Mouse (Mus musculus) gastrocnemius, postnatal 14 days (tissue): Measurements from ENCODE around the gene Syt8. TPM values are rescaled to one million over a fixed set of nuclear protein-coding genes. Genes with fewer than 3 reads are reported as not detected.
A peak's percentile ranks its signal among the peaks of the same experiment; 100 is the strongest.

Source experiments
- DNase-seq: peaks from one replicate; pipeline ENCODE4 v3.0.0; 2021; ENCODE audit warnings: mixed read lengths
- intact Hi-C: fragments of 180-260 bp; cut with DNase I; formaldehyde crosslinking; loops from one replicate; pipeline ENCODE4 v1.15.1; 2025; ENCODE audit warnings: low total_unique reads
- long read RNA-seq, 2 experiments: library from polyadenylated mRNA; stranded (forward); transcript quantifications; one replicate each; pipeline ENCODE4 v2.0.0; 2021
- total RNA-seq, 2 experiments: library from RNA; stranded (reverse); gene quantifications; 2 replicates each; pipeline ENCODE4 v1.2.3; 2021

Gene Syt8
- not detected for total RNA-seq
- long read RNA-seq, experiment 1 = 0 reads
- long read RNA-seq, experiment 2 = 0 reads

DNA sequence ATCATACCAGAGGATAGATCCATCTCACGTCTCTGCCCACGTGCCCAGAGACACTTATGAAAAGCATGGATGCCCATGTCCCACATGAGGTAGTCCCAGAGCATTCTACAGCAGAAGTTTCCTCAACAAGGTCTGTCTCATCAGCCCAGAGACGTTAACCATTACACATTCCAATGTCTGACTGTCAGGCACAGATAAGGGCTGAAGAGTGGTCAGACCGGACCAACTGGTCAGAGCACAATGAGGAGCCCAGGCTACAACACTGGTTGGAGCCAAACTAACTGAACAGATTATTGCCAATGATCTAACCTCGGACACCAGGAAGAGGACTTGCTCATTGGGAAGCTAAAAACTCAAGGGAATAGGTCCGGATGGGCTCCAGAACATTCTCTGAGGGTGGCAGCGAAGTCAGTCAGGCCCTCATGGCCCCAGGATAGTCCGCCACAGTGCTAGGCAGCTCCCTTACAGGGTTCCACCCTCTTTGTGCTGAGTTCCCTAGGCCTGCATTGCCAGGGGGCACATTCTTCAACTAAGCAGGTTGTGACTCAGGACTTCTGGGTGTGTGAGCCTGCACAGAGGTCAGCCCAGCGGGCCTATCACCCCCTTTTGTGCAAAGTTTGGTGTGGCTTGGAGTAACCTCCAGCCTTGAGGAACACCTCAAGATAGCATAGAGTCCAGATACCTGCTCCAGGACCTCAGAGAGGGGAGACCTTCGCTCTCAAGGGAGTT, at the start of gene Syt8:
Syt8 (plus strand) TSS at position 714 of the 729 bp plus-strand sequence.
- intact Hi-C loops = loop anchor here (10.0 kb wide), 1 partner anchor 150 kb away; no protein-coding TSS in a partner anchor
- no peak for DNase-seq

DNA sequence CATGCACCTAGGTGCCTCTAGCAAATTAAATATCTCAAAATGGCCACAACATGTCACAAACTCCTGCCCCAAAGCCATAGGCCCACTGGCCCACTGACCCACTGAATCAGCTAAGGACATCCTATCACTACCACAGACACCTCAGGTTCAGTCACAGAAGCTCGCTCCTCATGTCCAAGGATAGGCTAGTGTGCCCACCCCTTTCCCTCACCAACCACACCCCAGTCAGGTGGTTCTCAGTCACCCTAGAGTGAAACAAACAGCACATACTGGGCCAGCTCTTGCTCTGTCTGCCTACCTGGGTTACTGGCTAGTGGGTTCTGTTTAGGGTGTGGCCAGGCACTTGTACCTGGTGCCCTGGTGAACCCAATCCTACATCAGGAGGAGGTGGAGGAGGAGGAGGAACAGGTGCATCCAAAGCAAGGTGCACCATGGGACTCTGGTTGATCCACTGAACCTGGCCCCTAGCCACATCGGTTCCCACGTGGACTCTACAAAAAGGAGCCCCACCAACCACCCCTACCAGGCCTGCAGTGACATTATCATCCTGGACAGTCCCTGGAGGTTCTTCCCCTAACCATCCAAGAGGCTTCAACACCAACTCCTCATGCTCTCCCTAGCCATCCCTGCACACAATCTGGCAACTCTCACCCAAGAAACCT, 48.8 kb upstream of the Syt8 start:
- intact Hi-C loops = no loop called here
- no peak for DNase-seq

DNA sequence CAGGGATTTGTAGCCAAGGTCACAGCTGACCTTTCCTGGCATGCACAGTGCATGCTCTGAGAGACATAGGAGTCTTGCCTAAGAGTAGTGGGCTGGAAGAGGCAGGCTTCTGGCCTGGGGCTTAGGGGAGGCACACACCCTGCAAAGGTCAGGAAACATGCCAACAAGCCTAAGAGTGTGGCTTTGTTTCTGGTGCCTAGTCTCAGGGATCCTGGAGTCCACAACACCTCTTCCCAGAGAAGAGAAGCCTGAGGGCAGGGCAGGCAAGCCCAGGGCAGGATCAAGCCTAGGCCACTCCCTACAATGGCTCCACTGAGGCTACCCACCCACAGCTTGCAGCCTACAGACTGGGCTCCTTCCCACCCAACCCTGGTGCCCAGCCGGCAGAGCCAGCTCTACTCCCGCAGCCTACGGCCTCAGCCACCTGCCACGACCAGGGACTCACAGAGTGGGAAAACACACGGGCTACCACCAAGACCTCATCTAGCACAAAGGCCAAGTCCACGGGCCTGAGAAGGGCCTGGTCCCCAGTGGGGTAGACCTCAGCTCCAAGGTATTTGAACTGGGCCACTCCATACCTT, 47.9 kb upstream of the Syt8 start:
- DNase-seq = no peak

DNA sequence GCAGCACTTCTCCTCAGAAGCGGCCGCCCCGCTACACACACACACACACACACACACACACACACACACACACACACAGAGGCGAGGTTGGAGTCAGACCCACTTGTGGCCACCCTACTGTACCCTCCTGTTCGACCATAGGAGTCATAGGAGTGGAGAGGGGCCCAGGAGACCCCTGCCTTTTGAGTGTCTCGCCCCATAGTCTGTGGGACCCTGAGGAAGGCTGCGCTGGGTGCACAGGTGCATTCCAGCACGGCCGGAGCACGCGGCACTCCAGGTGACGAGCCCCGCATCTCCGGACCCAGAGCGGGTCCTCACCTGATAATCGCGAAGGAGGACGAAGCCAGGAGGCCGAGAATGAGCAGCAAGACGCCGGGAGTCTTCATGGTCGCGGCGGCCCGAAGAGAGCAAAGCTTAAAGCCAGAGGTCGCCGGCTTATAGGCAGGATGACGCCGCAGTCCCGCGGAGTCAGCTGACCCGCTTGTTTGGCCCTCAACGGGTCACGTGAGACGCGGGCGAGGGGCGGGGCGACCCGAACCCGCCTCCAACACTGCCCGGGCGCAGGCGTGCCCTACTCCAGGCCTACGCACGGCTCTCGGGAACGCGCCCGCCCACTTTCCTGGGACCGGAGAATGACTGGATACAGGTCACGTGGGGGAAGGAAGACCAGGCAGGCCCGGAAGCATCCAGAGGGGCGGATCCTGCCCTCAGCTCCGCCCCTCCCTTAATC, 47.1 kb upstream of the Syt8 start, which contains the start of gene Ctsd:
Ctsd (minus strand) TSS at position 620 of the 730 bp plus-strand sequence.
- DNase-seq = peak; percentile 98
- intact Hi-C loops = no loop called here

More for the DNA sequence above, 47.9 kb upstream of the Syt8 start:
- intact Hi-C loops = no loop called here

DNA sequence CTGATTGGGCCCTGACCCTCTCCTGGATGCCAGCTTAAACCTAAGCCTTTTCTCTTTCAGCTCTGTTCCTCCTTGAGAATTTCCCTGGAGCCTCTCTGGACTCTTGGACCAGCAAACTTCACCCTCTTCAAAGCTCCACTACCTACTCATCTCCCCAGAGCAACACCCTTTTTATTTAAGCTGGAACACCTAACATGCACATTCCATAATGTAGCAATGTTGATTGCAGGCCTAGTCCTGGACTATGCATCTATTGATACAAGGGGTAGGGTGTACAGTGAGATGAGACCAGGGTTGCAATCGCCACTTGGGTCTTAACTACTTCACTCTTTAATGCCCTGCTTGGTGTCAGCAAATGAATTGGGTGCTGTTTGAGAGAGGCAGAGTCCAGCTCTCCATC, 46.5 kb upstream of the Syt8 start:
- no peak for DNase-seq
- intact Hi-C loops = no loop called here

DNA sequence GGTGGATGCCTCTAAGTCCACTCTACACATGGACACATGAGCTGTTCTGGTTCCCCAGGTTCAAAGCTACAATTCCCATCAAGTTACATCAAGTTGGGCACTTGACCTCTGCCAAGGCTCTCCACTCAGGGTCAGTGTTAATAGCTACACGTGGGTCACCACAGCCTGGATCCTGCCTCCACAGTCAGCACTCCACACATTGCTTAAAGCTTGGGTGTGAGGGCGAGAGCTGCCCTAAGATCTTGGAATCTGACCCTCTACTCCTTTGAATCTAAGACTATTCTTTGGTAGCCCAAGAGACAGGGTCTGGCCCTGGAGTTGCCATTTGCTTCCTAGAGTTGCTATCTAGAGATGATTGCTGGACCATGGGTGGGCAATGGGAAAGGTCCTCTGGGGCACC, 45.9 kb upstream of the Syt8 start:
- intact Hi-C loops = no loop called here
- no peak for DNase-seq

DNA sequence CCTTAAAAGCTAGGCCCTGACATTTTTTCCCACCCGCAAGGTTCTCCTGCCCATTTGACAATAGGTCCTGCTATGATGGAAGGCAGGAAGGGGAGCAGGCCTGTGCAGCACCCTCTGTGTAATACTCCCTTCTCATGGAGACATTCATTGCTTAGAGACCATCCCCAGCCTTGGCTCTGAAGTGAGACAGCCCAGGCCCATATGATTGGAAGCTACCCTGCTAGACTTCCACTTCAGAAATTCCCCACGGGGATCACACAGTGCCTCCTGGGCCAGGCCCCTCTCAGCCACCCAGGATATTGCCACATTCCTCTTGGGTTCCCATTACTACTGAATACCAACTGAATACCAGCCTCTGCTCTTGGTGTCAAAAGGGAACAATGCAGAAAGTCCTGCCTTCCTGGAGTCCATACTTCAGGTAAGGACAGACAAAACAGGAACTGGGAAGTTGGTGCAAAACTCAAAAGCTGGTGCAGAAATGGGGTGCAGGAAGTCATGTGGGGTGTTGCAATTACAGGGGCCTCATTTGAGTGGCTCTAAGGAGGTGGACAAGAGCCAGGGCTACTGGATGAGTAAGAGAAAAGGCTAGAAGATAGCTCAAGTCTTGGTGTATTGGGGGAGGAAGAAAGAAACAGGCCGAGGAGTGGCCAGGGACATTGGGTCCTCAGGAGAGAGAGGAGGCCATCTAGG, 44.5 kb upstream of the Syt8 start:
- intact Hi-C loops = loop anchor here (5.0 kb wide), 1 partner anchor 37 kb away; no protein-coding TSS in a partner anchor
- no peak for DNase-seq

DNA sequence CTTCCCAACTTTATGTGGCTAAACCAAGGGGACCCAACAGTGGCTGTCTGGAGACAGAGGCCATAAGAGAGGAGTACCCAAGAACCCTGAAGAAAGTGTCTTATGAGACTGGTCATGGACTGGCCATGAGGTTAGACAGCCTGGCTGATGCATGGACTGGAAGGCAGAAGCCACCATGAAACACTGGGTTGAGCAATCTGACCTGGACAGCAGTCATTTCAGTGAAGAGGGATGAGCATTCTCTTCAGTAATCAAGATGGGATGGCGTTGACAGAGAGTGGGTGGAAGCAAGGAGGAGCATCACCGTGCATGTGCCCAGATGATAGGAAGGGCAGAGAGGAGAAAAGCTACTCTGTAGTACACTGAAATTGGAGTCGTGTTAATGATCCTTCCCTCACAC, 43.5 kb upstream of the Syt8 start:
- DNase-seq = no peak
- intact Hi-C loops = loop anchor here (5.0 kb wide), 1 partner anchor 36 kb away; no protein-coding TSS in a partner anchor

DNA sequence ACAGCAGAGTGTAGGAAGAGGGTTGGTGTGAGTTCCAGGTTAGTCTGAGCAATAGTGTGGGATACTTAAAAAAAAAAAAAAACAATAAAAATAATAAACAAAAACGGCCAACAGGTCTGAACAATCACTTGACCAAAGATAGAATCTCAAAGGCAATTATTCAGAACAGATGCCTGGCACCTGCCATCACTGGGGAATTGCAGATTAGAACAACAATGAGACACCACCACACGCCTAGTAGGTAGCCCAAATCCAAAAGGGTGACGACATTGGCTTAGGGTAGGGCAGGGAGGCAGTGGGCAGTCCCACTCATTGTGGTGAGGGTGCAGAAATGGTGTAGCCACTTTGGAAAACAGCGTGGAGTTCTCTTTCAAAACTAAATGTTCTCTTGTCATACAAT, 43.0 kb upstream of the Syt8 start:
- intact Hi-C loops = loop anchor here (5.0 kb wide), 1 partner anchor 36 kb away; no protein-coding TSS in a partner anchor
- no peak for DNase-seq

DNA sequence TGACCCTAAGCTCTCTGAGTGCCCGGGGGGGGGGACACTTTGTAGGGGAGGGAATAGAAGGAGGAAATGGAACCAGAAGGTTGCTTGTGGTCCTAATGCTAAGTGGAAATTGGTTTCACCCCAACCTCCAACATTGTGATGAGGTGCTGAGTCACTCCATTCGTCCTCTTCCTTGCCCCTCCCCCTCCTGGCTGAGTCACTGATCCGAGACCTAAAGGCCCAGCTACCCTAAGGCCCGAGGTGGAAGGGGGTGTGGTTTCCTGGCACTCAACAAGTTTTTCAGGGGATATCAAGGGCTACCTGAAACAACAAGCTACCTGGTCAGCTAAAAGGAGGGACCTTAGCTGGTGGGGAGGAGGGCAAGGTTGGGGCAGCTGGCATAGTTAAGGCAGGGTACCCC, 41.5 kb upstream of the Syt8 start:
- intact Hi-C loops = loop anchor here (5.0 kb wide), 1 partner anchor 34 kb away; no protein-coding TSS in a partner anchor
- no peak for DNase-seq

DNA sequence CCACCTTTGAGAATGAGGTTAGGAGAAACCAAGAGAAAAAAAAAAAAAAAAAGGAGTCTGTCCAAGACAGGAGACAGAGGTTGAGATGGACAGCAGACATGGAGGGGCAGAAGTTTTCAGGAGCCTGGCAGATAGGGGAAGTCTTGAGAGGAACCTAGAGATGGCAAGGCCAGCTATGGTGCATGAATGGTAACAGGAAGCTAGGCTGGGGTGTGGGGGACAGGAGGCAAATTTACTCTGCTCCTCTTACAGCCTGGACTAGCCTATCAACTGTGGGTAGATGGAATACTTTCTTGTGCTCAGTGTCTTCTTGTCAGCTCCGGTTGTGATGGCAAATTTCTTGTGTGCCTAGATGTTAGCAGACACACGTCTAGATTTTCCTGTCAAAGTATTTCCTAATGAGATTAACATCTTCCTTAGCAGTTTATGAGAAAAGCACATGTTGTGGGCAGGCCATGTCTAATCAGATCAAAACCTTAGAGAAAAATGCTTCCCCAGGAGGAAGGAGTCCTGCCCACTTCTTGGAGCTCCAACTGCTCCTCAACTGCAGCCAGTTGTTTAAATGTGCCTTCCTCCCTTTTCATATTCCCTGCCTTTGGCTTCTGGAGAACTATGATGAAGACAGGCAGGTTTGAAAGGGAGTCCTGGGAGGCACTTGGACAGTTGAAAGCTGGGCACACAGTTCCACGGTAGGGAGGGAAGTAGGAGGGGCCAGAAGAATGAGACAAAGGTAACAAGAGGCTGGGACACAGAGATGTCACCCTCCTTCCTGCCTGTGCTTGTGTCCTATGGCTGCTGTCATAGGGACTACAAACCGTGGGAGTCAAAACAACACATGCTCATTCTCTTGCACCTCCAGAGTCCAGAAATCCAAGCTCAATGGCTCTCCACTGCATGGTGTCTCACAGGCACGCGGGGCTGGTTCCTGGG, 40.1 kb upstream of the Syt8 start:
- intact Hi-C loops = loop anchor here (5.0 kb wide), 1 partner anchor 33 kb away; no protein-coding TSS in a partner anchor
- DNase-seq = no peak

DNA sequence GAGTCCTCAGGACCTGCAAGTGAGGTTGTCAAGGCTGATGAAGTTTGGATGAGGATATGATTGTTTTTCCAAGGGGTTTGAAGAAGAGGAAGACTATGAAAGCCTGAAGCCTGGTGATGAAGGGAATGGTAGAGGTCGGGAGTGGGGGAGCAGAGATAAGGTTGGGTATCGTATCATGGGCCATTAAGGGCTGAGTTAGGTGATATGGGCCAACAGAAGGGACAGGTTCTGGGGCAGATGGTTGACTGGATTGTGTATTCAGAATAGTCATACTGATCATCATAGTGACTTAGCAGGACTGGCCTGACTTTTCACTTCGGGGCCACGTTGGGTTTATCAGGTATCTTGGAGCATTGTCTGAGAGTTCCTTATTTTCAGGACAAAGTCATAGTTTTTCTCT, 39.2 kb upstream of the Syt8 start:
- no peak for DNase-seq
- intact Hi-C loops = no loop called here

DNA sequence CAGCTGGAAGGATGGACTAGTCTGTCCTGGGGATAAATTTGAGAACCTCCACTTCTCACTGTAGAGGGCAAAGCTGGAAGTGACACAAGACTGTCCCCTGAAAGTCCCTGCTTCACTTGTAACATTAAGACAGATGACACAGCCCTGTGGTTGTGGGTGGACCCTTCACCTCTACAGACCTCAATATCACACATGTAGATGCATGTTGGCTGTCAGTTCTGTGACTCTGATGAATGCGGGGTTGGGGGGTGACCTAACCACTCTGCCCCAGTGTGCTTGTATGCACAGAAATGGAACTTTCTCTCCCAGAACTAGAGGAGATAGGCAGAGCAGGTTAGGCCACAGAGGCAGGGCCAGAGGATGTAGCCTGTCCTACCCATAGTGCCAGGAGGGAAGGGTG, 38.0 kb upstream of the Syt8 start:
- DNase-seq = no peak
- intact Hi-C loops = no loop called here

DNA sequence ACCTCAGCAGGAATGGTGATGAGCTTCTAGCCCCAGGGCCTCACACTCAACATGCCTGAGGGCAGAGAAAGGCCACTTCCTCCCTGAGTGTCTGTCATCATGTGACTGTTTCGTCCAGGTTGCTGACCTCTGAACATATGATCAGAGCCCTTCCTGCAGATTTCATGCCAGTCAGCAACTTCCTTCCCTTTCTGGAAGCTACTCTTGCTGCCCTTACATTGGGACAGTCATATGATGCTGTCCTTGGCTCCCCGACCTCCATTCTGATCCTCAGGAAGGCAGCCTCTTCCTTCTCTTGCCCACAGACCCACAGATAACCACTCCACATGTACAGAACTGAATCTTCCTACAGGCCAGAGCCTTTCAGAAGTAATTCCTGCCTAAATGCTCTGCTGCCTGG, 36.6 kb upstream of the Syt8 start:
- intact Hi-C loops = no loop called here
- DNase-seq = no peak

DNA sequence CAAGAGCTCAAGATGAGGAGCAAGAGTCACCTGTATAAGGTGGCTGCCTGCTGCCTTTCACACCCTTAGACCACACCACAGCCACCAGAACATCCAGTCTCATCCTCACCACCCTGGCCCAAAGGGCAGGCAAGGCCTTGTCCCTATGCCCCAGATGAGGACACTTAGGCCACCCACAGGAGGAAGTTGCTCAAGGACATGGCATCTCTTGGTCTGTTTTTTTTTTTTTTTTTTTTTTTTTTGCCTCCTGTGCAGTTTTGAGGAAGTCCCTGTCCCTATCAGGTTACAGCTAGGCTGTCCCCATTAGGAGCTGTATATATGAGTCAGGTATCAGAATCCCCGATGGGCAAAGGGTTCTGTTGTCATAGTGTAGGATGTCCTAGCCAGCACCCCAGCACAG, 35.4 kb upstream of the Syt8 start:
- DNase-seq = no peak
- intact Hi-C loops = no loop called here

DNA sequence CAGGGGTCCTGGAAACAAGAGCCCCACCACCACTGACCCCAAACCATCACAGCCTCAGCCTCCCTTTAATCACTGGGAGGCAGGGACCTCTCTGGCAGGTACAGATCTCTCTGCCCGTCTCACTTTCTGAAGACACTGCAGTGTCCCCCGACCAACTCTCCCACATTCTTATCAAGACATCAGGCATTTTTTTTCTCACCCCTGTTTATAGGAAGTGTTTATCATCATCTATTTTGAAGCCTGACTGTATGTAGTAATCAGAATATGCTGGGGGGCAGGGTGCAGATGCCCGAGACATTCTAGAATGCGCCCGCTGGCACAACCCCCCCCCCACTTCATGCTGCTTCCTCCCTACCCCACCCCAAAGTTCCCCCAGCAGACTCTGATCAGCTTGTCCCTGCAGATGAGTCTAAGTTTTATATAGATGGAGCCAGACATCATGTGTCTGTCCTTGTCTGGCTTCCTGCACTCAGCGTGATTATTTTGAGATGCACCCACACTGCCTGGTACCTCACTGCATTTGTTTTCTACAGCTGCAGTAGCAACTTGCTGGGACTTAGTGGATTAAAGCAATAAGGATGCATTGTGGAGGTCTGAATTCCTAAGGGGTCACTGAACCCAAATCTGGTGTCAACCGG, 34.4 kb upstream of the Syt8 start:
- no peak for DNase-seq
- intact Hi-C loops = no loop called here

DNA sequence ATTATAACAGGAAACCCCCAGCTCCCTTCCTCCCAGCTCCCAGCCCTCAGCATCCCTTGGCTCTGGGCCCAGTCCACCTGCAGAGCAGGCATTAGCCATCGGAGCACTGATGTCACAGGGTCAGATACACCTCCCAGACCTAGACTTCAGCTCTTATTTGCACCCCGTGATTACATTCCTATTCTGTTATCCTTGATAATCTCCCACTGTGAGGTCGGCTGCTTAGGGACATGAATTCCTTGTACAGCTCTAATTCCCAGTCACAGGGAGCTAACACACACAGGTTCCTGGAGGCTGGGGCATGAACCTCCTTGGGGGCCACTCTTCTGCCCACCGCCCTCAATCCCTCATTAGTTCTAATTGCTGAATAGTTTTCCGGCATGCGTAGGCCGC, 33.9 kb upstream of the Syt8 start:
- no peak for DNase-seq
- intact Hi-C loops = no loop called here

DNA sequence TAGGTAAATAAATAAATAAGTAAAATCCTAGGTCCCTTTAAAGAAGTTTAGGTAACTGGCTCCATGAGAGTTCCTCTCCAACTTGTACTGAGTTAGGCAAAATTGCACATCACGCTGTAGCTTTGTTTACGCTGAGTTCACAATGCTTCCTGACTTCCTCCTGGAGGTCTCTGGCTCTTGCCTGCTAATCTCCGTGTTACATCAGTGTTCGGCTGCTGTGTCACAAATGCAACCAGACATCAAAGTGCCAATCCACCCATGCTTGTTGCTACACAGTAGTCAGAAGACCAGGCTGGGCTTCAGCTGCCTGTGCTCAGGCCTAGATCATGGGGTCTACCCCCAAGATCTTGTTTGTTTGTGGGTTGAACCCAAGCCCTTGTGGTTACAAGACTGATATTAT, 31.1 kb upstream of the Syt8 start:
- no peak for DNase-seq
- intact Hi-C loops = no loop called here
